Mouse (Mus musculus) ES-E14 (cell line): ENCODE measurements at regions not wholly inside any gene's neighbourhood (a gene's known extent, or its start where the extent isn't known, plus 50 kb on each side); places are given as distances from the start of the nearest gene placed in this dataset.

Source experiments
- HCFC1 ChIP-seq: IDR thresholded peaks from 2 replicates; pipeline ENCODE4 v1.6.1; 2012; ENCODE audit warnings: low read length, inconsistent platforms, borderline replicate concordance; ENCODE audit not compliant: insufficient read depth
- ZC3H11A ChIP-seq: IDR thresholded peaks from 2 replicates; pipeline ENCODE4 v1.6.1; 2012; ENCODE audit warnings: low read depth, mild to moderate bottlenecking, inconsistent platforms, low read length, borderline replicate concordance

- no peak for TF ChIP-seq HCFC1
- TF ChIP-seq ZC3H11A, result no peak
Measured at GRCm38 (mm10) chr3:39528087-39528486, 641.3 kb downstream of the Fat4 start.
